Mouse (Mus musculus) erythroblast, embryonic 14.5 days (primary cell): Measurements from ENCODE around the gene Stat1.

Experiments
- GATA1 ChIP-seq: IDR thresholded peaks from 2 replicates; pipeline ENCODE4 v1.6.1; 2012; ENCODE audit warnings: low read length, inconsistent platforms, mixed read lengths
- TAL1 ChIP-seq: IDR thresholded peaks from 3 replicates; pipeline ENCODE4 v1.6.1; 2012; ENCODE audit warnings: low read length, inconsistent platforms, mixed read lengths

- TF ChIP-seq GATA1 (no peak), TAL1 (no peak)
Measured at GRCm38 (mm10) chr1:52158040-52158439, 38.8 kb downstream of the Stat1 start.
